Mouse (Mus musculus): ENCODE measurements around the gene Fmo5. TPM values are rescaled to one million over a fixed set of nuclear protein-coding genes. Genes with fewer than 3 reads are reported as not detected.

Fmo5 gene
- polyA plus RNA-seq, 1 experiment, result 0.66 TPM

DNA sequence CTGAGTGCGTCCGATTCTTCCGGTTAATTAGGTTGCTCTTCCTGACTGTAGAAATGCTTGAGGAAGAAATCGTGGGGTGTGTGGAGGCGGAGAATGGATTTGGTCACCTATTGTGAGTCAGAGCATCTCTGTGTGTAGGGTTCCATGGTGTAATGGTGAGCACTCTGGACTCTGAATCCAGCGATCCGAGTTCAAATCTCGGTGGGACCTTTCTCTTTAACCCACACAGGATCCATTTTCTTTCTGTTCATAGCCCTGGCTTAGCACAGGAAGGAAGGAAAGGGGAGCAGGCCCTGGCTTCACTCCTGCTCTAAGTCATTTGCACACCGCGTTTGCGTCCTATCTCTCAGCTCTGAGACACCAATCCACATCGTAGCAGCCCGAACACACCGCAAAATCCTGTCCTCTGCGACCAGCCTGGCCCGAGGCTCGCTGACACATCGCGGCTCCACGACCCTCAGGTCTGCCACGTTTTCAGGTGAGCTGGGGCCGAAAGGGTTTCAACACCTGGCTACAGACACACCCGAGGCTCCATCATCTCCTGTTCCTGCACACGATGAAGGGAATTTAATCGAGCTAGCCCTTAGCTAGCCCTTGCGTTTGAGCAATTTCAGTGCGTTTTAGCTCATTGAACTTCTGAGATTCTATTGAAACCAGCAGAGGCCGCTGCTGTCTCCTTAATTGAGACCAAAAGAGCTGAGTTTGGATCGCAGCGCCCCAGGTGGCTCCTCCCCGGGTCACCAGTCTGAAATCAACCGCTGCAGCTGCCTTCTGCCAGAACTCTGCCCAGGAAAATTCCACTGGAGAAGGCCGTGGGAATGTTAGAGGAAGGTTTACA is 52.9 kb downstream of the Fmo5 start:
- DNase-seq (ENCODE audit: low read depth), result peak; percentile 83
- TF ChIP-seq POLR2A (IDR thresholded peaks at IDR 0.05; ENCODE audit: borderline replicate concordance, extremely low read depth, insufficient read depth, insufficient read length, poor library complexity, severe bottlenecking) (no peak), CTCF (IDR thresholded peaks at IDR 0.05; ENCODE audit: borderline replicate concordance, extremely low read depth, insufficient read depth, insufficient read length) (peak; percentile 71)

GRCm38 (mm10) chr3:97682159-97682502 is 53.5 kb downstream of the Fmo5 start:
- no peak for TF ChIP-seq POLR2A (IDR thresholded peaks at IDR 0.05; ENCODE audit: borderline replicate concordance, extremely low read depth, insufficient read depth, insufficient read length, poor library complexity, severe bottlenecking)
- no peak for TF ChIP-seq CTCF (IDR thresholded peaks at IDR 0.05; ENCODE audit: borderline replicate concordance, extremely low read depth, insufficient read depth, insufficient read length)
- no peak for DNase-seq (ENCODE audit: low read depth)

GRCm38 (mm10) chr3:97682576-97682975 is 54.0 kb downstream of the Fmo5 start:
- TF ChIP-seq POLR2A (IDR thresholded peaks at IDR 0.05; ENCODE audit: borderline replicate concordance, extremely low read depth, insufficient read depth, insufficient read length, poor library complexity, severe bottlenecking) (no peak), CTCF (IDR thresholded peaks at IDR 0.05; ENCODE audit: borderline replicate concordance, extremely low read depth, insufficient read depth, insufficient read length) (no peak)
- no peak for DNase-seq (ENCODE audit: low read depth)

DNA sequence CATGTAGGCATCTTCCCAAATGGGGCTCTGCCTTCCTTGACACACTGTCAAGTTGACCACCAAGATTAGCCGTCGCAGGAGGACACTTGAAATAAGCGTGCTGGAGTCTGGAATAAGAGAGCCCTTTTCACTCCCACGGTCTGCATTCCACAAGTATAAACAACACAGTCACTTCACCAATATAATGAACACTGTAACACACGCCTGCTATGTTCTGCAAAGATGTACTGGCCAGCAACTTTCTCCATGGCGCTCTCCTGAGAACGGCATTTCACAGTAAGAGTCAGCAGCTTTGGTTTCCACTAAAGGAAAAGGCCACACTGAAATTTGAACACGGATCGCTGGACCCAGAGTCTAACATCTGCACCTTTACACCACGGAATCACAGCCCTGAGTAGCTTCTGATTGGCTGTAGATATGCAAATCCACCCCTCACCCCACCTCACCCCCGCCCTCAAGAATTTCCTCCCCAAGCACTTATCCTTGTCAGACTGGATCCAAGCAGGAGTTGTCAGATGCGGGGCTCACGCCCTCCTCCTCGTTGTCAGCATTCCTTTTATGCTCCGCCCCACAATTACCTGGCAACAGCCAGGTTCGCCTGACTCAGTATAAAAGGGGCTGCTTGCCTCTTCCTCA is 55.1 kb downstream of the Fmo5 start:
- DNase-seq (ENCODE audit: low read depth), result peak; percentile 40
- TF ChIP-seq POLR2A (IDR thresholded peaks at IDR 0.05; ENCODE audit: borderline replicate concordance, extremely low read depth, insufficient read depth, insufficient read length, poor library complexity, severe bottlenecking), result no peak
- no peak for TF ChIP-seq CTCF (IDR thresholded peaks at IDR 0.05; ENCODE audit: borderline replicate concordance, extremely low read depth, insufficient read depth, insufficient read length)

GRCm38 (mm10) chr3:97686372-97687117 is 57.9 kb downstream of the Fmo5 start:
- TF ChIP-seq CTCF (IDR thresholded peaks at IDR 0.05; ENCODE audit: borderline replicate concordance, extremely low read depth, insufficient read depth, insufficient read length) (no peak), POLR2A (IDR thresholded peaks at IDR 0.05; ENCODE audit: borderline replicate concordance, extremely low read depth, insufficient read depth, insufficient read length, poor library complexity, severe bottlenecking) (no peak)
- no peak for DNase-seq (ENCODE audit: low read depth)

- DNase-seq (ENCODE audit: low read depth), result no peak
- no peak for TF ChIP-seq CTCF (IDR thresholded peaks at IDR 0.05; ENCODE audit: borderline replicate concordance, extremely low read depth, insufficient read depth, insufficient read length)
- no peak for TF ChIP-seq POLR2A (IDR thresholded peaks at IDR 0.05; ENCODE audit: borderline replicate concordance, extremely low read depth, insufficient read depth, insufficient read length, poor library complexity, severe bottlenecking)
Measured at GRCm38 (mm10) chr3:97689289-97689688, 60.7 kb downstream of the Fmo5 start.

GRCm38 (mm10) chr3:97690590-97690989 is 62.0 kb downstream of the Fmo5 start:
- TF ChIP-seq POLR2A (IDR thresholded peaks at IDR 0.05; ENCODE audit: borderline replicate concordance, extremely low read depth, insufficient read depth, insufficient read length, poor library complexity, severe bottlenecking) (no peak), CTCF (IDR thresholded peaks at IDR 0.05; ENCODE audit: borderline replicate concordance, extremely low read depth, insufficient read depth, insufficient read length) (no peak)
- no peak for DNase-seq (ENCODE audit: low read depth)

DNA sequence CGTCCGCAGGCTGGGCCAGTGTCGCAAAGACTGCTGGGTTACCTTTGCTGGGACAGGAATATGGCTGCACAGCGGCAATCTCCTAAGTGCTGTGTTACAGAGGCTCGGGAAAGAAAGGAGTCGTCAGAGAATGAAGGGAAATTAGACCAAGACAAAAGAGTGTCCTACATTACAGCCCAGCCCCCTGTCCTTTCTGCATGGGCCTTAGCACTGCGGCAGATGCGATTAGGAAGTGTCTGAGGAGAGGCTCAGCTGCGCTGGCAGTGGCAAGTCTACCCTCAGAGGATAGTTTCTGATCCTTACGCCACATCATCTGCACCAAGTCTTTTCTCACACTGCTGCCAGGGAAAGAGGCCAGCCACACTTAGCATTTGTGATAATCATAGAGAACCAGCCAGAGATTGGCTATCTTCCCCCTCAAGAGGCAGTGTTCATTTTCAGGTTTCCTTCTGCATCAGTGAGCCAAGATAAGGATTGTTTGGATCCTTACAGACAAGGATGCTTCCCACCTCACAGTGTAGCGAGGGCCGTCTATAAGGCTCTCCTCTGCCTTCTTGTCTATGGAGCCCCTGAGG is 62.9 kb downstream of the Fmo5 start:
- peak; percentile 55 for DNase-seq (ENCODE audit: low read depth)
- no peak for TF ChIP-seq CTCF (IDR thresholded peaks at IDR 0.05; ENCODE audit: borderline replicate concordance, extremely low read depth, insufficient read depth, insufficient read length)

DNA sequence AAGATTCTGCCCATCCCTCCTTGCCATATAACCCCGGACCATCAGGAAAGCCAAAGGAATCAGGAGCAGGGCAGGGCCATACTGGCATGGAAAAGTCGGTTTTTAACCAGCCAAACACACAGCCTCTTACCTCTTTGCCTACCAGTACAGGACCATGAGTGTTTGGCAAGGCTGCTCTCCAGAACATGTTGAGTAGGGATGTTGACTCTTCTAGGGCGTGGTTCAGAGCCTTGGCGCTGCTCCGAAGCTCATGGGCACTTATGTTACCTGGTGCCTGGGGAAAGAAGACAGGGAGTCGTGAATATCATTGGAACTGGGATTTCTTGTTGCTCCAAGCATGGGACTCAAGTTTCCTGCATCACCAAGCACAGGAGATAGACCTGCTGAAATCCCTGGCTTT is 65.2 kb downstream of the Fmo5 start:
- no peak for DNase-seq (ENCODE audit: low read depth)
- TF ChIP-seq POLR2A (IDR thresholded peaks at IDR 0.05; ENCODE audit: borderline replicate concordance, extremely low read depth, insufficient read depth, insufficient read length, poor library complexity, severe bottlenecking), result no peak
- TF ChIP-seq CTCF (IDR thresholded peaks at IDR 0.05; ENCODE audit: borderline replicate concordance, extremely low read depth, insufficient read depth, insufficient read length), result no peak

- DNase-seq (ENCODE audit: low read depth), result no peak
- no peak for TF ChIP-seq CTCF (IDR thresholded peaks at IDR 0.05; ENCODE audit: borderline replicate concordance, extremely low read depth, insufficient read depth, insufficient read length)
- TF ChIP-seq POLR2A (IDR thresholded peaks at IDR 0.05; ENCODE audit: borderline replicate concordance, extremely low read depth, insufficient read depth, insufficient read length, poor library complexity, severe bottlenecking), result no peak
Measured at GRCm38 (mm10) chr3:97696866-97697265, 68.3 kb downstream of the Fmo5 start.

- TF ChIP-seq CTCF (IDR thresholded peaks at IDR 0.05; ENCODE audit: borderline replicate concordance, extremely low read depth, insufficient read depth, insufficient read length) (no peak), POLR2A (IDR thresholded peaks at IDR 0.05; ENCODE audit: borderline replicate concordance, extremely low read depth, insufficient read depth, insufficient read length, poor library complexity, severe bottlenecking) (no peak)
- DNase-seq (ENCODE audit: low read depth), result no peak
Measured at GRCm38 (mm10) chr3:97697291-97697690, 68.7 kb downstream of the Fmo5 start.
